ENCODE assay signal across 10 mouse cellular contexts in the genomic region with DNA sequence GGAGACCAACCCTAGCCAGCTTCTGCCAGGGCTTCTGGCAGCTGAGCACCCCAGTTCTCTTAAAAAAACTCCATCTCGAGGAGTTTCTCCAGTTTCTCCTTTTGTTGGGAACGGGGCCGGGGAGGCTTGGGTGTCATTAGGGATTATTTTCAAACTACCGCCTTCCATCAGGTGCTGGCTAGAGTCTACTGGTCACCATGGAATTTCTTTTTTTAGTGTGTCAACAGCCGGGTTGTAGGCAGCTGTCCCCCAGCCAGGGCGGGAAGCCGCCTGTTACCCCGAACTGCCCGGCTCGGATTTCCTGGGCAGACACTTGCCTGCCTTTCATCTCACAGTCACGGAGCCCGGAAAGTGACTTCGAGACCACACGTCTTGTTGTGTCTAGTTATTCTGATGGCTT. TPM values are rescaled to one million over a fixed set of nuclear protein-coding genes. Genes with fewer than 3 reads are reported as not detected.
DNase-seq lines count a peak whose midpoint lies in the region; ATAC-seq and TF ChIP-seq lines count a peak whose summit lies in the region.
"Had no signal": no experiment of that assay in that cellular context is flagged by ENCODE, and none has a peak within 500 bp of the region (broad histone marks: within the 10 kb centered on the region; RNA-seq: fewer than 3 reads in every experiment).

No protein-coding gene starts in this region.

- H3K4me3 ChIP-seq in heart, embryonic 13.5 days, result no peak overlapping the region
- no peak overlapping the region for H3K4me3 ChIP-seq in midbrain, embryonic 15.5 days
- no peak overlapping the region for H3K4me3 ChIP-seq in midbrain, embryonic 11.5 days (ENCODE audit: low read depth, low read length)
- H3K4me3 ChIP-seq in intestine, embryonic 15.5 days (replicated peaks), result no peak overlapping the region
- H3K4me3 ChIP-seq in stomach, postnatal 0 days (ENCODE audit: low read depth, low read length), result no peak overlapping the region
- H3K4me3 ChIP-seq: hindbrain, embryonic 15.5 days had no signal

- WGBS in heart, embryonic 13.5 days, result 41% methylated on average over 14 of the region's 14 CpGs
- WGBS in midbrain, embryonic 15.5 days, result 60% methylated on average over 14 of the region's 14 CpGs
- WGBS in midbrain, embryonic 11.5 days, result 60% methylated on average over 14 of the region's 14 CpGs
- WGBS in intestine, embryonic 15.5 days, result 30% methylated on average over 14 of the region's 14 CpGs
- 33% methylated on average over 14 of the region's 14 CpGs for WGBS in stomach, postnatal 0 days

- H3K36me3 ChIP-seq in heart, embryonic 13.5 days, result peaks cover 23% of the 10 kb centered on the region
- H3K36me3 ChIP-seq in midbrain, embryonic 15.5 days (replicated peaks), result peaks cover 6% of the 10 kb centered on the region
- peaks cover 6% of the 10 kb centered on the region; the same call in 1 of the 2 replicates for H3K36me3 ChIP-seq in midbrain, embryonic 11.5 days (ENCODE audit: control insufficient read depth, insufficient read depth, low read length)
- peaks cover 16% of the 10 kb centered on the region for H3K36me3 ChIP-seq in intestine, embryonic 15.5 days
- H3K36me3 ChIP-seq in stomach, postnatal 0 days (ENCODE audit: control insufficient read depth, insufficient read depth, low read length), result 0 out of 2 replicates have a peak, but pooled peaks cover 5% of the 10 kb centered on the region

- H3K4me1 ChIP-seq in heart, embryonic 13.5 days, result peaks cover 41% of the 10 kb centered on the region
- 0 out of 2 replicates have a peak, but pooled peaks cover 11% of the 10 kb centered on the region for H3K4me1 ChIP-seq in midbrain, embryonic 15.5 days
- no peaks in the 10 kb centered on the region for H3K4me1 ChIP-seq in midbrain, embryonic 11.5 days (ENCODE audit: control insufficient read depth, insufficient read depth, low read length)
- peaks cover 28% of the 10 kb centered on the region for H3K4me1 ChIP-seq in intestine, embryonic 15.5 days (replicated peaks)
- 0 out of 2 replicates have a peak, but pooled peaks cover 2% of the 10 kb centered on the region for H3K4me1 ChIP-seq in stomach, postnatal 0 days (replicated peaks; ENCODE audit: control insufficient read depth, insufficient read depth)

- no peak for TF ChIP-seq EP300 in stomach, postnatal 0 days (optimal IDR thresholded peaks at IDR 0.05)

- DNase-seq in heart, postnatal 36 days, result no peak
- DNase-seq in midbrain, embryonic 11.5 days (ENCODE audit: low spot score, missing footprints), result no peak
- peak; percentile 29 for DNase-seq in stomach, postnatal 0 days (ENCODE audit: low spot score)
- DNase-seq in thymus, postnatal 25 days, result no peak
- DNase-seq in layer of hippocampus, postnatal 36 days, result no peak
- DNase-seq: lung, postnatal 36 days had no signal

- H3K9me3 ChIP-seq in heart, embryonic 13.5 days, result no peaks in the 10 kb centered on the region
- no peaks in the 10 kb centered on the region for H3K9me3 ChIP-seq in midbrain, embryonic 15.5 days
- no peaks in the 10 kb centered on the region for H3K9me3 ChIP-seq in midbrain, embryonic 11.5 days (ENCODE audit: control insufficient read depth, low read length)
- no peaks in the 10 kb centered on the region for H3K9me3 ChIP-seq in intestine, embryonic 15.5 days
- H3K9me3 ChIP-seq in stomach, postnatal 0 days (ENCODE audit: control insufficient read depth, low read length), result no peaks in the 10 kb centered on the region
- H3K9me3 ChIP-seq: hindbrain, embryonic 15.5 days had no signal

- H3K27me3 ChIP-seq in heart, embryonic 13.5 days (replicated peaks), result no peaks in the 10 kb centered on the region
- H3K27me3 ChIP-seq in midbrain, embryonic 15.5 days (replicated peaks), result no peaks in the 10 kb centered on the region
- no peaks in the 10 kb centered on the region for H3K27me3 ChIP-seq in midbrain, embryonic 11.5 days (ENCODE audit: control insufficient read depth, insufficient read depth, low read length)
- no peaks in the 10 kb centered on the region for H3K27me3 ChIP-seq in intestine, embryonic 15.5 days (replicated peaks)
- H3K27me3 ChIP-seq in stomach, postnatal 0 days (ENCODE audit: control insufficient read depth, insufficient read depth, low read length), result no peaks in the 10 kb centered on the region
- H3K27me3 ChIP-seq: hindbrain, embryonic 15.5 days had no signal

- peak overlapping the region; percentile 51 for H3K4me2 ChIP-seq in heart, embryonic 13.5 days
- H3K4me2 ChIP-seq in midbrain, embryonic 15.5 days, result no peak overlapping the region
- no peak overlapping the region for H3K4me2 ChIP-seq in midbrain, embryonic 11.5 days
- H3K4me2 ChIP-seq in intestine, embryonic 15.5 days (replicated peaks), result peak overlapping the region; percentile 44
- H3K4me2 ChIP-seq in stomach, postnatal 0 days (replicated peaks; ENCODE audit: low read depth), result peak overlapping the region; percentile 31
- H3K4me2 ChIP-seq: hindbrain, embryonic 15.5 days had no signal

- 0 out of 2 replicates have a peak overlapping the region, but pooled peaks have one; percentile 24 for H3K27ac ChIP-seq in heart, embryonic 13.5 days (replicated peaks)
- 0 out of 2 replicates have a peak overlapping the region, but pooled peaks have one; percentile 3 for H3K27ac ChIP-seq in midbrain, embryonic 15.5 days
- H3K27ac ChIP-seq in midbrain, embryonic 11.5 days (ENCODE audit: low read depth, low read length), result no peak overlapping the region
- peak overlapping the region; percentile 79 for H3K27ac ChIP-seq in intestine, embryonic 15.5 days
- H3K27ac ChIP-seq in stomach, postnatal 0 days (replicated peaks), result peak overlapping the region; percentile 61
- H3K27ac ChIP-seq: hindbrain, embryonic 15.5 days had no signal

- ATAC-seq in heart, embryonic 13.5 days (ENCODE audit: extremely low read depth, insufficient number of reproducible peaks, low FRiP score, low TSS enrichment), result no peak
- no peak for ATAC-seq in midbrain, embryonic 15.5 days (replicated peaks)
- ATAC-seq in midbrain, embryonic 11.5 days (ENCODE audit: low FRiP score), result no peak
- ATAC-seq in intestine, embryonic 15.5 days, result no peak
- ATAC-seq in stomach, postnatal 0 days (ENCODE audit: low FRiP score, low TSS enrichment), result no peak

- TF ChIP-seq CTCF in stomach, postnatal 0 days (IDR thresholded peaks at IDR 0.05; ENCODE audit: low read depth), result no peak

- H3K9ac ChIP-seq in heart, embryonic 13.5 days, result peak overlapping the region; percentile 62
- H3K9ac ChIP-seq in midbrain, embryonic 15.5 days, result no peak overlapping the region
- no peak overlapping the region for H3K9ac ChIP-seq in midbrain, embryonic 11.5 days (ENCODE audit: low read length)
- H3K9ac ChIP-seq in intestine, embryonic 15.5 days, result no peak overlapping the region; the same call in 1 of the 2 replicates
- H3K9ac ChIP-seq in stomach, postnatal 0 days (ENCODE audit: low read length), result 0 out of 2 replicates have a peak overlapping the region, but pooled peaks have one; percentile 23
- H3K9ac ChIP-seq: hindbrain, embryonic 15.5 days had no signal

- intact Hi-C loops in heart, postnatal 36 days (cut with DNase I), result no loop called here

RNA-seq across cellular contexts. Expression of gene Srsf3, which starts 18.4 kb away (rescaled TPM):
- 321 and 347 TPM in 2 replicates for polyA plus RNA-seq in heart, embryonic 13.5 days (2015; fragmentation: Nextera tagmentation; extraction: Ambion mirVana)
- 10 to 100 TPM; 54.9 to 60.9 TPM for total RNA-seq in heart, postnatal 36 days (2021)
- 429 and 442 TPM in 2 replicates for polyA plus RNA-seq in midbrain, embryonic 15.5 days (2015; fragmentation: Nextera tagmentation; extraction: Ambion mirVana)
- polyA plus RNA-seq in midbrain, embryonic 11.5 days (2014; fragmentation: Nextera tagmentation; extraction: Ambion mirVana), result 899 and 948 TPM in 2 replicates
- polyA plus RNA-seq in intestine, embryonic 15.5 days (2015; fragmentation: Nextera tagmentation; extraction: Ambion mirVana), result 485 and 544 TPM in 2 replicates
- 279 and 305 TPM in 2 replicates for polyA plus RNA-seq in stomach, postnatal 0 days (2015; fragmentation: Nextera tagmentation; extraction: Ambion mirVana)
- total RNA-seq in layer of hippocampus, postnatal 36 days (2021), result 100 to 1,000 TPM; 141 to 147 TPM

RNA-seq across cellular contexts. Expression of gene Cdkn1a, which starts 40.0 kb away (rescaled TPM):
- 38.5 and 52.3 TPM in 2 replicates for polyA plus RNA-seq in heart, embryonic 13.5 days (2015; fragmentation: Nextera tagmentation; extraction: Ambion mirVana)
- total RNA-seq in heart, postnatal 36 days (2021), result 10 to 100 TPM; 40.8 to 83.9 TPM
- polyA plus RNA-seq in midbrain, embryonic 15.5 days (2015; fragmentation: Nextera tagmentation; extraction: Ambion mirVana), result 97.7 and 99.9 TPM in 2 replicates
- polyA plus RNA-seq in midbrain, embryonic 11.5 days (2014; fragmentation: Nextera tagmentation; extraction: Ambion mirVana), result 16.1 and 17.4 TPM in 2 replicates
- polyA plus RNA-seq in intestine, embryonic 15.5 days (2015; fragmentation: Nextera tagmentation; extraction: Ambion mirVana), result 92.2 and 98.3 TPM in 2 replicates
- polyA plus RNA-seq in stomach, postnatal 0 days (2015; fragmentation: Nextera tagmentation; extraction: Ambion mirVana), result 484 and 502 TPM in 2 replicates
- 10 to 100 TPM; 12.9 to 16.7 TPM for total RNA-seq in layer of hippocampus, postnatal 36 days (2021)

RNA-seq across cellular contexts. Expression of gene Stk38, which starts 43.0 kb away (rescaled TPM):
- 68.7 and 71.0 TPM in 2 replicates for polyA plus RNA-seq in heart, embryonic 13.5 days (2015; fragmentation: Nextera tagmentation; extraction: Ambion mirVana)
- total RNA-seq in heart, postnatal 36 days (2021), result 10 to 100 TPM; 30.2 to 36.2 TPM
- polyA plus RNA-seq in midbrain, embryonic 15.5 days (2015; fragmentation: Nextera tagmentation; extraction: Ambion mirVana), result 99.7 and 105 TPM in 2 replicates
- 130 and 139 TPM in 2 replicates for polyA plus RNA-seq in midbrain, embryonic 11.5 days (2014; fragmentation: Nextera tagmentation; extraction: Ambion mirVana)
- 90.0 and 90.7 TPM in 2 replicates for polyA plus RNA-seq in intestine, embryonic 15.5 days (2015; fragmentation: Nextera tagmentation; extraction: Ambion mirVana)
- 64.8 and 68.7 TPM in 2 replicates for polyA plus RNA-seq in stomach, postnatal 0 days (2015; fragmentation: Nextera tagmentation; extraction: Ambion mirVana)
- total RNA-seq in layer of hippocampus, postnatal 36 days (2021), result 10 to 100 TPM; 51.7 to 55.6 TPM

Comparison
In these comparisons a context has a peak if more than half of its experiments do, and no peak if none do; other contexts are left out.
1. H3K4me2 ChIP-seq: peak in heart, embryonic 13.5 days (single experiment), intestine, embryonic 15.5 days (single experiment) and stomach, postnatal 0 days (single experiment); none in midbrain, embryonic 15.5 days (single experiment) and midbrain, embryonic 11.5 days (single experiment).
2. H3K9ac ChIP-seq: peak in heart, embryonic 13.5 days (single experiment) and stomach, postnatal 0 days (single experiment); none in midbrain, embryonic 15.5 days (single experiment), midbrain, embryonic 11.5 days (single experiment) and intestine, embryonic 15.5 days (single experiment).